Mouse (Mus musculus) spleen, embryonic (tissue): ENCODE data around the gene Abcf3.

Experiments
- CTCF ChIA-PET: fragments of 350-600 bp; sonication (Branson Sonifier 250); formaldehyde crosslinking; loops from one replicate; lab custom pipeline; 2022; lab: Charles Lee

Gene Abcf3

GRCm38 (mm10) chr16:20539649-20540048 lies 8.7 kb upstream of the Abcf3 start:
- CTCF ChIA-PET, result no interaction called here

- CTCF ChIA-PET, result interaction anchor here (0.6 kb wide), 1 partner anchor 1899 kb away, joined by 3 read pairs; the partner anchor contains the start of gene Etv5
These were observed 7.9 kb upstream of the Abcf3 start for GRCm38 (mm10) chr16:20540438-20540837.

GRCm38 (mm10) chr16:20545696-20546095 lies 2.7 kb upstream of the Abcf3 start:
- CTCF ChIA-PET, result no interaction called here

GRCm38 (mm10) chr16:20547423-20547822 lies 954 bp upstream of the Abcf3 start:
- CTCF ChIA-PET, result interaction anchor here (0.6 to 1.6 kb wide), 2 partner anchors 13 to 1864 kb away, joined by 3 to 9 read pairs; partner anchors contain the start of gene Ap2m1

- CTCF ChIA-PET, result no interaction called here
These were observed 784 bp downstream of the Abcf3 start for GRCm38 (mm10) chr16:20549161-20549560.

GRCm38 (mm10) chr16:20551691-20552090 lies 3.3 kb downstream of the Abcf3 start:
- CTCF ChIA-PET, result no interaction called here

- CTCF ChIA-PET, result no interaction called here
These were observed 4.2 kb downstream of the Abcf3 start for GRCm38 (mm10) chr16:20552594-20552993.

- CTCF ChIA-PET, result no interaction called here
These were observed 6.6 kb downstream of the Abcf3 start for GRCm38 (mm10) chr16:20555000-20555399.

GRCm38 (mm10) chr16:20557381-20557780 lies 9.0 kb downstream of the Abcf3 start:
- CTCF ChIA-PET, result no interaction called here

GRCm38 (mm10) chr16:20565075-20565474 lies 16.7 kb downstream of the Abcf3 start:
- CTCF ChIA-PET, result no interaction called here

GRCm38 (mm10) chr16:20589366-20589938 lies 41.1 kb downstream of the Abcf3 start, which contains the start of gene Vwa5b2:
Gene Vwa5b2, plus strand, starts transcription at chr16:20589471.
- CTCF ChIA-PET, result no interaction called here

- CTCF ChIA-PET, result no interaction called here
These were observed 41.7 kb downstream of the Abcf3 start for GRCm38 (mm10) chr16:20589939-20590679.

- CTCF ChIA-PET, result no interaction called here
These were observed 42.3 kb downstream of the Abcf3 start for GRCm38 (mm10) chr16:20590680-20591038.

GRCm38 (mm10) chr16:20591076-20591705 lies 42.8 kb downstream of the Abcf3 start:
- CTCF ChIA-PET, result no interaction called here

- CTCF ChIA-PET, result no interaction called here
These were observed 46.8 kb downstream of the Abcf3 start for GRCm38 (mm10) chr16:20595060-20595673.

- CTCF ChIA-PET, result no interaction called here
These were observed 47.4 kb downstream of the Abcf3 start for GRCm38 (mm10) chr16:20595737-20596136.

GRCm38 (mm10) chr16:20596687-20597441 lies 48.5 kb downstream of the Abcf3 start:
- CTCF ChIA-PET, result no interaction called here

- CTCF ChIA-PET, result no interaction called here
These were observed 52.1 kb downstream of the Abcf3 start for GRCm38 (mm10) chr16:20600511-20600910.

GRCm38 (mm10) chr16:20604705-20605104 lies 56.3 kb downstream of the Abcf3 start:
- CTCF ChIA-PET, result no interaction called here

- CTCF ChIA-PET, result interaction anchor here (0.5 to 1.7 kb wide), 2 partner anchors 10 to 93 kb away, joined by 11 read pairs; partner anchors contain the start of gene Camk2n2
These were observed 62.4 kb downstream of the Abcf3 start for GRCm38 (mm10) chr16:20610501-20611356.
